Mouse (Mus musculus) olfactory bulb, adult 2 months (tissue): Measurements from ENCODE around the gene Olfr71.

Experiments
- CTCF ChIP-seq: fragments of 200-500 bp; IDR thresholded peaks from 2 replicates; pipeline ENCODE4 v1.5.1; 2012; ENCODE audit warnings: low read depth, mild to moderate bottlenecking, low read length, moderate library complexity; ENCODE audit not compliant: insufficient read depth
- POLR2A ChIP-seq: fragments of 200-500 bp; IDR thresholded peaks from 2 replicates; pipeline ENCODE4 v1.6.1; 2012; ENCODE audit warnings: mild to moderate bottlenecking, low read depth, low read length, moderate library complexity; ENCODE audit not compliant: insufficient read depth

- no peak for TF ChIP-seq POLR2A
- no peak for TF ChIP-seq CTCF
Measured at GRCm38 (mm10) chr4:43703851-43704250, 6.2 kb downstream of the Olfr71 start.
